Comparison of ENCODE assay signal across 12 mouse cellular contexts in the genomic region with DNA sequence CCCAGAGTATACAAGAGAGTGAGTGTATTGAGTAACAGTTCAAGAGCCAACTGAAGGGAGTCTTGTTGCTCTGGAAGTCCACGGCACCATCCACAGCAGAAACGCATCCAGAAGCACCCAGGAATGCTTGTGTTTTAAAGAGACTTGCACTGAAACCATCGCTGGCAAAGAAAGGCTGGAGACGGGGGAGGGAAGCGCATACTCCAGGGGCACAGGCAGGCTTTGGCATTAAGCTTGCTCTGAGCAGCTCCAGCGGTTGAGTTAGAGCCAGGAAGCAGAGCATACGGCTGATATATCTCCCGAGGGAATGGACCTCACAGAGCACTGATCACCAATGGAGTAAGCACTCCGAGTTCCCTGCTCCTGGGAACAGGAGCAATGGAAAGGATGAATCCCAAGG.
"Had no signal": no experiment of that assay in that cellular context is flagged by ENCODE, and none has a peak within 500 bp of the region (broad histone marks: within the 10 kb centered on the region; RNA-seq: fewer than 3 reads in every experiment).

No protein-coding gene starts in this region.

- H3K9me3 ChIP-seq: limb, embryonic 12.5 days; liver, embryonic 13.5 days; midbrain, embryonic 13.5 days; neural tube, embryonic 13.5 days had no signal

- H3K36me3 ChIP-seq: limb, embryonic 12.5 days; liver, embryonic 13.5 days; midbrain, embryonic 13.5 days; neural tube, embryonic 13.5 days had no signal

- H3K27ac ChIP-seq: layer of hippocampus, adult 2 months; limb, embryonic 12.5 days; liver, embryonic 13.5 days; midbrain, embryonic 13.5 days; neural tube, embryonic 13.5 days had no signal

- H3K4me1 ChIP-seq: liver, embryonic 13.5 days had no signal

- H3K27me3 ChIP-seq: midbrain, embryonic 13.5 days; neural tube, embryonic 13.5 days had no signal

- H3K4me3 ChIP-seq: layer of hippocampus, adult 2 months; limb, embryonic 12.5 days; liver, embryonic 13.5 days; midbrain, embryonic 13.5 days; neural tube, embryonic 13.5 days had no signal

- H3K9ac ChIP-seq: limb, embryonic 12.5 days; liver, embryonic 13.5 days; liver, postnatal 0 days; midbrain, embryonic 13.5 days; neural tube, embryonic 13.5 days had no signal

- ATAC-seq: liver, postnatal 0 days; midbrain, embryonic 13.5 days had no signal

- DNase-seq: kidney, adult 18-20 months; kidney, postnatal 10 days; kidney, postnatal 4 days; liver; liver, embryonic 13.5 days; liver, postnatal 0 days; right cerebral cortex, postnatal 14 days; thymus, postnatal 36 days had no signal

- H3K4me2 ChIP-seq: limb, embryonic 12.5 days; liver, embryonic 13.5 days; midbrain, embryonic 13.5 days; neural tube, embryonic 13.5 days had no signal
